Mouse (Mus musculus) kidney, adult 2 months (tissue): ENCODE measurements around the gene Cpe. TPM values are rescaled to one million over a fixed set of nuclear protein-coding genes. Genes with fewer than 3 reads are reported as not detected.

Experiments
- DNase-seq: peaks from one replicate; pipeline ENCODE4 v3.0.0; 2021
- H3K27ac ChIP-seq: fragments of 200-500 bp; 2 replicates; pipeline ENCODE4 v1.5.1; 2012; ENCODE audit warnings: low read depth, low read length, control low read depth, inconsistent platforms; ENCODE audit not compliant: insufficient read depth
- H3K27me3 ChIP-seq: fragments of 200-500 bp; replicated peaks from 2 replicates; pipeline ENCODE4 v1.6.1; 2012; ENCODE audit warnings: mild to moderate bottlenecking, moderate library complexity, low read length, inconsistent platforms; ENCODE audit not compliant: control insufficient read depth, insufficient read depth
- H3K36me3 ChIP-seq: fragments of 200-500 bp; 2 replicates; pipeline ENCODE4 v1.6.1; 2012; ENCODE audit warnings: mild to moderate bottlenecking, moderate library complexity, low read length, inconsistent platforms; ENCODE audit not compliant: control insufficient read depth, insufficient read depth
- H3K4me1 ChIP-seq: fragments of 200-500 bp; 2 replicates; pipeline ENCODE4 v1.6.1; 2011; ENCODE audit warnings: low read length; ENCODE audit not compliant: control insufficient read depth, insufficient read depth
- H3K4me3 ChIP-seq: fragments of 200-500 bp; 2 replicates; pipeline ENCODE4 v1.5.1; 2011; ENCODE audit warnings: mild to moderate bottlenecking, low read depth, low read length, control low read depth; ENCODE audit not compliant: insufficient read depth
- CTCF ChIP-seq: fragments of 200-500 bp; conservative IDR thresholded peaks from 2 replicates; pipeline ENCODE4 v1.5.1; 2011; ENCODE audit warnings: low read depth, mild to moderate bottlenecking, control low read depth, low read length, moderate library complexity, mixed read lengths; ENCODE audit not compliant: insufficient read depth, insufficient read length
- POLR2A ChIP-seq: fragments of 200-500 bp; IDR thresholded peaks from one replicate; pipeline ENCODE4 v1.6.1; 2011; ENCODE audit warnings: low read depth, low read length, control low read depth
- WGBS: fragments of 180-500 bp; shearing (Covaris S2); methylation state at CpG from one replicate; pipeline ENCODE4 v1.1.7; 2018; 5-methylcytosine and 5-hydroxymethylcytosine counted together
- polyA plus RNA-seq: library from polyadenylated mRNA; depleted of rRNA; stranded (reverse); fragments of >200 nt; gene quantifications from 2 replicates; pipeline ENCODE4 v1.2.3, GENCODE M21; 2012; rRNA removed

The Cpe gene
- polyA plus RNA-seq, result 15.8 and 18.5 TPM in 2 replicates

GRCm38 (mm10) chr8:64692651-64693201 is at the start of gene Cpe:
TSS of gene Cpe (minus strand) at chr8:64693054.
- Histone ChIP-seq H3K27me3 (no peaks in the 10 kb centered on the region), H3K27ac (no peak within 1 kb of the TSS), H3K4me3 (peak within 1 kb of the TSS; percentile 26), H3K4me1 (peaks cover 3% of the 10 kb centered on the region; the same call in 1 of the 2 replicates), H3K36me3 (no peaks in the 10 kb centered on the region)
- WGBS, result under 1% methylated on average over 54 of the region's 54 CpGs
- no peak for TF ChIP-seq POLR2A
- TF ChIP-seq CTCF, result peak; percentile 58
- DNase-seq, result peak; percentile 81

GRCm38 (mm10) chr8:64740547-64741211 is 47.8 kb upstream of the Cpe start:
- Histone ChIP-seq H3K4me1 (no peaks in the 10 kb centered on the region), H3K36me3 (no peaks in the 10 kb centered on the region), H3K27ac (no peak overlapping the region), H3K4me3 (no peak overlapping the region), H3K27me3 (no peaks in the 10 kb centered on the region)
- TF ChIP-seq CTCF (no peak), POLR2A (no peak)
- DNase-seq, result no peak
- WGBS, result 96% methylated on average over 13 of the region's 13 CpGs

DNA sequence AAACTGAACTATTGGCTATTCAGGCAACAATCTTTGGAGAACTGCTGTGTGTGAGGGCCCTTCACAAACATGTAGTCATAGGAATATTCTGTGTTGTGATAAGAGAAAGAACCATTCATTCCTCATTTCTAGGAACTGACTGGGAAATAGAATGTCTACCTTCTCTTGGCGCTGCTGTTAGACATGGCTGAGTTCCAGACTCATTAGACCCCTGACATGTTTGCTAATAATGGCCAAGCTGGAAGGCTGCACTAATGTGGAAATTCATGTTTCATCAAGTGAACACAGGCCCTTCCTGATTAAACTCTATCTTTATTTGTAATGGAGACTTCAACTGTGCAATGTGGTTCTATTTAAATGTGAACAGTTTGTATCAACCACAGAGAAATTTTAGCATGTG is 46.1 kb upstream of the Cpe start:
- Histone ChIP-seq H3K36me3 (no peaks in the 10 kb centered on the region), H3K27me3 (no peaks in the 10 kb centered on the region), H3K4me1 (no peaks in the 10 kb centered on the region), H3K4me3 (no peak overlapping the region), H3K27ac (no peak overlapping the region)
- WGBS, result 83% methylated on average over 1 of the region's 1 CpGs
- DNase-seq, result no peak
- TF ChIP-seq POLR2A (no peak), CTCF (no peak)

DNA sequence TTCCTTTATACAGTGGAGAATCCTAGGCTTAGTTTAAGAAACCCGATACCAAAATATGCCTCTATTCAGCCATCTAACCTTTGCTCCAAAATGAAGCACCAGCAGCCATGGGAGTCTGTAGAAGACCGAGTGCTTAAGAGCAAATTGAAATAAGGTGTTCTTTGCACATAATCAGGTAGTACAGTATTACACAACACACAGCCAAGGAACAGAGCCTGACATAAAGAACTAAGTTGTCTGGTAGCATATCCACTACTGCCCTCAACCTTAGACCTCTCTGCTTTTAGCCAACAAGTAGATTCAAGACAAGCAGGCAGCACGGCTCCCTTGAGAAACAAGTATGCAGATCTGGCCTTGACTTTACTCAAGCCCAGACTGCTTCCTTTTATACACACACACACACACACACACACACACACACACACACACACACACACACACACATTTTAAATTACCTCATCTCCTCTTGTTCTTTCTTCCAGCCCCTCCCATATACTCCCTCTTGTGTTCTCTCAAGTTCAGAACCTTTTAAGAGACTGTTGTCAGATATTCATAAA is 44.0 kb upstream of the Cpe start:
- Histone ChIP-seq H3K4me1 (peaks cover 5% of the 10 kb centered on the region; the same call in 1 of the 2 replicates), H3K27ac (no peak overlapping the region), H3K4me3 (no peak overlapping the region), H3K27me3 (no peaks in the 10 kb centered on the region), H3K36me3 (no peaks in the 10 kb centered on the region)
- DNase-seq, result no peak
- WGBS, result 74% methylated on average over 3 of the region's 3 CpGs
- TF ChIP-seq POLR2A, result no peak
- no peak for TF ChIP-seq CTCF

DNA sequence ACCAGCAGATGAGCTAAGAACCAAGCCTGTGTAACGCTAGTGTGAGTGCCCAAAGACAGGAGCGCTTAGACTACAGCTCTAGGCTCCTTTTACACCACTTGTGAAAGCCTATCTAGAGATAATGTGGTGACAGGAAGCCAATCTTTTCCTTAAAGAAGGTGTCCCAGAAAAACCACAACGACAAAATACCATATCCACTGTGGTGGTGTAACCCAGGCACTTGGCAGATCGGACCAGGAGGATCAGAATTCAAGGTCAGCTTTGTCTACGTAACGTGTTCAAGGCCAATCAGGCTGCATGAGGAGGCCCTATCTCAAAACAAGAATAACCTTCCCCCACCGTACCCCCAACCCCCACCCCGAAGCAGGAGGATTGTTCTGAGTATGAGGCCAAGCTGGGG is 42.3 kb upstream of the Cpe start:
- no peaks in the 10 kb centered on the region for H3K27me3 ChIP-seq
- 95% methylated on average over 8 of the region's 8 CpGs for WGBS
- DNase-seq, result no peak
- no peak overlapping the region for H3K4me3 ChIP-seq
- peaks cover 5% of the 10 kb centered on the region; the same call in 1 of the 2 replicates for H3K4me1 ChIP-seq
- no peak overlapping the region for H3K27ac ChIP-seq
- TF ChIP-seq POLR2A (no peak), CTCF (no peak)
- H3K36me3 ChIP-seq, result no peaks in the 10 kb centered on the region

DNA sequence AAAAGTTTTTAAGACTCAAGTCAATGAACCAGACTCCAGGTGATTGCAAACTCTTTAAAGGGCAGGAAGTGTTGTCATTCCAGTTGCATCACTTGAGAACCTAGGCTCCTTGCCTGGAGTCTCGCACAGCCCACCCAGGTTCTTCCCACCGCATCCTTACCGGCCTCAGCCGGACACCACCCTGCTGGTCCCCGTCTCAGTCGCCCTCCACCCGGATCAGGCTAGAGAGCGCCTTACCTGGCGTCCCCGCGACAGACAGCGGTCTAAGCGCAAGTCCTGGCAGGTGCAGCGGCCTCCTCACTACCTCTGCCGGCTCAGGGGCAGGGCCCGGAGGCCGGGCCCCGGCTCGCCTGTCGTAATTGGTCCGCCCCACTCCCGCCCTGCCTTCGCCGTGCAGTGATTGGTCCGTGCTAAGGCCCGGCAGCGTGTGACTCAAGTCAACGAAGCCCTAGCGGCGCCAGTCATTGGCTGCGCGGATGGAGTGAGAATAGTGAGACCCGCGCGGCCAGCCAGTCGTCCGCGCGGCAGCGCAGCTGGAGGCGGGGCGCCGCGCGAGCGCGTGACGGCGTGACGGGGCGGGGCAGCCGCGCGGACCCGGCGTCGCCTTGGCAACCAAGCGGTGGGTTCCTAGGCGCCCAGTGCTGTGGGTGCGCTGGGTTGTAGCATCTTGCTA is 40.6 kb upstream of the Cpe start, which contains the start of gene Msmo1:
Gene Msmo1 (minus strand): TSS at position 522 of the 673 bp plus-strand sequence.
- H3K36me3 ChIP-seq, result no peaks in the 10 kb centered on the region
- no peak for TF ChIP-seq CTCF
- TF ChIP-seq POLR2A, result peak; percentile 34
- peak within 1 kb of the TSS; percentile 84 for H3K4me3 ChIP-seq
- peaks cover 5% of the 10 kb centered on the region; the same call in 1 of the 2 replicates for H3K4me1 ChIP-seq
- H3K27me3 ChIP-seq, result no peaks in the 10 kb centered on the region
- whole genome bisulfite sequencing, result under 1% methylated on average over 60 of the region's 60 CpGs
- H3K27ac ChIP-seq, result no peak within 1 kb of the TSS
- DNase-seq, result peak; percentile 99

GRCm38 (mm10) chr8:64732596-64732995 is 39.7 kb upstream of the Cpe start:
- DNase-seq, result no peak
- Histone ChIP-seq H3K27ac (no peak overlapping the region), H3K4me3 (peak overlapping the region; percentile 84), H3K36me3 (no peaks in the 10 kb centered on the region), H3K27me3 (no peaks in the 10 kb centered on the region), H3K4me1 (peaks cover 5% of the 10 kb centered on the region; the same call in 1 of the 2 replicates)
- WGBS, result 7% methylated on average over 9 of the region's 9 CpGs
- TF ChIP-seq CTCF (no peak), POLR2A (no peak)
